Mouse (Mus musculus) kidney, postnatal 4 days (tissue): ENCODE results near the gene Ptgfrn.

Experiments used
- DNase-seq, 2 experiments: peaks; one replicate each; pipeline ENCODE4 v3.0.0; 2021; ENCODE audit warnings: mixed read lengths in 2 of 2

Ptgfrn gene

GRCm38 (mm10) chr3:101078344-101078743, 31.7 kb downstream of the Ptgfrn start:
- peak; percentile 72 to 78 for DNase-seq

GRCm38 (mm10) chr3:101077710-101078100, 32.4 kb downstream of the Ptgfrn start:
- DNase-seq = no peak

DNA sequence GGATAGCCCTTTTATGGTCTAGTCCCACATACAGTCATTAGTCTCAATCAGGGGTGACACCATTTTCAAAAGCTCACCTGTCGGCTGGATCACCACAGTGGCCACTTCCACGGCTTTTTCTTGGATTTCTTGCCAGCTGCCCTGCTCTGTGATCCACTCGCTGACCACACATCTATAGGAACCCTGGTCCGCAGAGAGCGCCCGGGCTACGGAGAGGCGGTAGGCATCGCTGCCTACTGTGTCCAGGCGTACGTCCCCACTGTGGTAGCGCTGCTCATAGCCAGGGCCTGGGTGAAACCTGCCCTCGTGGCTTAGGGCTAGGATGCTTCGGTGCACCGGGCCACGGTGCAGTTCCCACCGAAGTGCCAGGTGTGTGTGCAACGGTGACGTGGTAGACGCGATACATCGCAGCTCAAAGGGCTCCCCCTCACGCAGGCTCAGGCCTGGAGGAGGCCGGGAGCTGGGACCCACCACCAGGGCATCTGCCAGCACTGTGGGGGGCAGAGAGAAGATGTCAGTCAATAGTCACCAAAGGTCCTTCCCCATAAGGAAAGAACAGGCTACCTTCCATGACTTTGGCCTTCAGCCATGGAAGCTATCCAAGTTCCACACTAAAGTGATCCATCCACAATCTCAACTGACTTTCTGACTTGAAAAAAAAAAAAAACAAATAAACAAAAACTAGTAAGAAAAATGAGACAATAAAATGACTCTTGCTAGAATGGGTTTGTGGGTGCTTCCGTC, 32.9 kb downstream of the Ptgfrn start:
- DNase-seq = peak in 1 of 2 experiments; percentile 10

DNA sequence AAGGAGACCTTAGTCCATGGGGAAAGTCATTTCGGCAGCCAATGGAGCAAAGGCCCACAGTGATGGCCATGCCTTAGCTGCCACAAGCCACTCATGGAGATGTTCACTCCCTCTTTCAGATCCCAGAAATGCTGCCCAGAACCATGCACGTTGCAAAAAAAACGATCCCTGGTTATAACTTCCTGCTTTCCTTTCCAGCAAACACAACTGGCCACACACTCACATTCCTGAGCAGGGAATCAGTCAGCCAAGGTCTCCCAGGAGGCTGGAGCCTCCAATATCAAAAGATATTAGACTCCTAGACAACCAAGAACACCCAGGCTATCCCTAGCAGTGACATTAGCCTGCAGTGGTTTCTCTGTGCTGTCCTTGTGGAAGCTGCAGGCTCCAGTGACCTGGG, 34.2 kb downstream of the Ptgfrn start:
- peak in 1 of 2 experiments; percentile 10 for DNase-seq

GRCm38 (mm10) chr3:101073384-101073783, 36.7 kb downstream of the Ptgfrn start:
- DNase-seq = peak in 1 of 2 experiments; percentile 25

DNA sequence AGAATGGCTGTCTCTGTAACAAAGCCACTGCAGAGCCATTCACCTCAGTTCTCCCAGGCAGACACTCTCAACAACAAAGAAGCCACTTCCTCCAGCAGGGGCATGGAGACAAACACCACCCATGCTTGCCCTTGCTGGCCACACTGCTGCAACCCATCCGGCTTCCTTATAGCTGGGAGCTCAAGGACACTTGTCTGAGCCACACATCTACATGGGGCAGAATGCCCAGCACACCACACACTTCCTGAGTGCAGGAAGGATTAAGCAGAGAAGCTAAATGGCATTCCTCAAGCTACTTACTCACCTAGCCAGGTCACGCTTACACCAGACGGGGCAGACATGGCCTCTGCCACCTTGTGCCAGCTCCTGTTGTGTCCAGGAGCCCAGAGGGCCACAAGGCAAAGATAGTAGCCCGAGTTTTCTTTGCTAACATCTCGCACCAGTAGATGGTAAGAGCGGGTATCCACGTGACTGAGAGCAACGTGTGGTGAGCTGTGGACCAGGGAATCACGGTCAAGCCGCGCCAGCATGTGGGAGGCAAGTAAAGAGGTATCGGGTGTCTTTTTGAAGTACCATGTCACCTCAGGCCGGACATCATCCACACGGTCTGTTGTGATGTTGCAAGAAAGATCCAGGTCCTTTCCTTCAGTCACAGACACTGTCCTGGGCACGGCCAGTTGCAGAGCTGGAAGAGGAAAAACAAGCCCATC, 37.4 kb downstream of the Ptgfrn start:
- peak in 1 of 2 experiments; percentile 37 for DNase-seq

DNA sequence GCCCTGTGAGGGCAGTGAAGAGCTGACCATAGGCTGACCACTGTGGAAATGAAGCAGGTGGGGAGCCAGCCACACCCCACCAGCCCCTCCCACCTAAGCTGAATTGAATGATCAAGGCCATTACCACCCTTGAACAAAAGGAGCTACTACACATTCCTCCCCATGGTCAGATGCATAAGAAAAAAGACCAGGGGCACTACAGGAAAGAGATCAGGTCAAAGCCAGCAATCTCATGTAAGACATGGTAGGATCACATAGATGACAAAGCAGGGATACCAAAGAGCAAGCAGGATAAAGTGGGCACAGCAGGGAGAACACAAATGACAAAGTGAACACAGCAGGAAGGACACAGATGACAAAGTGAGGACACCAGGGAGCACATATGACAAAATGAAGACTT, 38.5 kb downstream of the Ptgfrn start:
- no peak for DNase-seq

GRCm38 (mm10) chr3:101070796-101071235, 39.3 kb downstream of the Ptgfrn start:
- peak in 1 of 2 experiments; percentile 26 for DNase-seq

DNA sequence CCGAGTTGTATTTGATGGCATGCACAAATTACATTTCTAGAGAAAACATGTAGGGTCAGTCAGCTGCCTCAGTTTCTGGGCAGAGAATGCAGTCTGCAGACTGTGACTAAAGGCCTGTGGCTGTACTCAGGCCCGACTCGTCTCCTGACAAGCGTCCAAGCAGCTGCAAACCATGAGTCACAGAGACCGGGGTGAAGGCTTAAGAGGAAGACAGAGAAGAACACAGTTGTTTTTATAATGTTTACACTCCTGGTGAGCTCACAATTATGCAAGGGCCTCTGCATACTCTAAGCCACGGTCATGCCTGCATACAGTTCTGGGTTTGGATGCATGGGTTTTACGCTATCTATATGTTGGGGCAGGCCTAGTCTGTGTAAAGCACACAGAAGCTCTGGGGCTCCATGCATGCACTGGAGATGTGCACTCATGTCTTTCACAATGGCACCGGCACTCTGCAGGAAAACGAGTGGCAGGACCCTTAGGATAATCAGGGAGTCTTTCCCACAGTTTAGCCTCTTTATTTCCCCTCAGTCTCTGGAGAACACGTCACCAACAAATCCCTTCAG, 39.8 kb downstream of the Ptgfrn start:
- peak; percentile 57 to 67 for DNase-seq

GRCm38 (mm10) chr3:101068701-101069100, 41.4 kb downstream of the Ptgfrn start:
- DNase-seq = peak; percentile 21 to 35

GRCm38 (mm10) chr3:101066175-101066574, 43.9 kb downstream of the Ptgfrn start:
- DNase-seq = no peak

DNA sequence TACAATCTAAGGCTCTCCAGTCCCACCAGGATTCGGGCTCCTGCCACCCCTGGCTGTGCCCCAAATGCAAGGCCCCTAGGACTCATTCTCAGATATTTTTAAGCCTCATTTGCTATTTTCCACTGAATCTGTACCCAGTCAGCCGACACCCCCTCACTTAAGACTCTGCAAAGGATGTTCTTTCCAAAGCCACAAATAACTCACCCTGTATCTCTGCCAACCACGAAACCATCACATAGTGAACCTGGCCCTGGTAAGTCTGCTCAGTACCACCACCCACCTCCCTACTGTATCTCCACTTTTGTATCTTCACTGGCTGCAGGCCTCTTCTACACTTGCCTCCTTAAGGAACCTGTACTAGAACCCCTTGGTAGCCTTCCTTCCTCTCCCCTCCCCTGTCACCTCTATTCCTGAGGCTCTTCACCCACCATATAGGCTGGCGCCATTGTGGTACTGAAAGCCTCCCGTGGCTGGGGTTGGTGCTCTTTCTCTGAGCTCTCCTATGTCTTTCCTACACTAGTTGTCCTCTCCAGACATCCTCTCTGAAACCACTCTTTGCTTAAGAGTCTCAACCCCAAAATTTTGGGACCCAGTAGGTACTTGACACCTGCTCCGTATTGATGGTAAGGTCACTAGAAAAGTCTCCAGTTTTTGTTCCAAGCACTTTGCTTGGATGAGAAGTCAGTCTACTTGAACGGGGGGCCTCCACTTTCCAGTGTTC, 48.1 kb downstream of the Ptgfrn start:
- DNase-seq = no peak

- no peak for DNase-seq
Observed at GRCm38 (mm10) chr3:101059214-101059613, 50.9 kb downstream of the Ptgfrn start.

GRCm38 (mm10) chr3:101058203-101058602, 51.9 kb downstream of the Ptgfrn start:
- no peak for DNase-seq

DNA sequence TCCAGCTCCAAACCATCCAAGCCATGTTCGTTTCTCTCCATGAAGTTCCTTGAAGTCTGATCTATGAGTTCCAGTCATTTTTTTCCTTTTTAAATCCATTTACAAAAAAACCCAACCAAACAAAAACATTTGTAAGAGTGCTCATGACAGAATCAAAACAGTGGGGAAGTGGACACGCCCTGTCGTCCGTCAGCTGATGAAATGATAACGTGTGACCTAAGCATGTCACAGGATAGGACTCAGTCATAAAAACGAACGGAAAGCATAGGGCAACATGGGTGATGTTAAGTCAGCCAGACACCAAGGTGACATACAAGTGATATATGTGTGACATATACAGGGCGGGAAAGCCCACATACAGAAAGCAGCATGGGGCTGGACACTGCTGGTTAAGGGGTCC, 54.9 kb downstream of the Ptgfrn start:
- DNase-seq = no peak

- no peak for DNase-seq
Observed at GRCm38 (mm10) chr3:101051601-101052000, 58.5 kb downstream of the Ptgfrn start.

DNA sequence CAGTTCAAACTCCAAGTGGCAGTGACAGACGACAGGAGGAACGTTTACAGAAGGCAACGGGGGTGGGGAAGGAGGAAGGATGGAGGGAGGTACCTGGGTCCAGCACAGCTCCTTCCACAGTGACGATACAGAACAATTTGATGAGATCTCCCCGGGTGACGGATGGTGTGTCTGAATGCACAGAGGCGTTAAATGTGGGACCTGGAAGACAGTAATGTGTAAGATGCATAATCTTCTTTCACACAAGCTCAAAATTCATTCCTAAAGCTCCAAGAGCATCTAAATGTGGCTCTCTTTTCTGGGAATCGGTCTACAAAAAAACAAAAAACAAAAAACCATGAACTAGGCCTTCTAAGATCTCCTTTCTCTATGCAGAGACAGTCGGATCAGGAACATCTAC, 60.1 kb downstream of the Ptgfrn start:
- no peak for DNase-seq

DNA sequence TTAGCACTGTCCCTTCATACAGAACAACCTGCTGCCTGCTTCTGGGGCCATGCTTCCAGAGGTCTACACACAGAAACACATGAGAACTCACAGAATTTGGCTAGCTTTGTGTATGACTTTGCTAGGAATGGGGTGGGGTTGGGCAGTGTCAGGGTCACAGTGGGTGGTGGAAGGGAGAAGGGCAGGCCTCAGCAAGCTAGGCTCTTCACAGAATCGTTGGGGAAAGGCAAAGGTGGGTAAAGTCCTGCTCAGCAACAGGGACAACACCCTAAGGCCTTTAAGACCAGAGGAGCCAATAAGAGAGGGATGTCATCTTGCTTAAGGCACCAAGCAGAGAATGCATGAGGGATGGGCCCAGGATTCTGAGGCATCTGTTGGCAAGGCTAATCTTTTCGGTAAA, 61.3 kb downstream of the Ptgfrn start:
- DNase-seq = no peak

- peak; percentile 31 to 56 for DNase-seq
Observed at GRCm38 (mm10) chr3:101047586-101048275, 62.3 kb downstream of the Ptgfrn start.

DNA sequence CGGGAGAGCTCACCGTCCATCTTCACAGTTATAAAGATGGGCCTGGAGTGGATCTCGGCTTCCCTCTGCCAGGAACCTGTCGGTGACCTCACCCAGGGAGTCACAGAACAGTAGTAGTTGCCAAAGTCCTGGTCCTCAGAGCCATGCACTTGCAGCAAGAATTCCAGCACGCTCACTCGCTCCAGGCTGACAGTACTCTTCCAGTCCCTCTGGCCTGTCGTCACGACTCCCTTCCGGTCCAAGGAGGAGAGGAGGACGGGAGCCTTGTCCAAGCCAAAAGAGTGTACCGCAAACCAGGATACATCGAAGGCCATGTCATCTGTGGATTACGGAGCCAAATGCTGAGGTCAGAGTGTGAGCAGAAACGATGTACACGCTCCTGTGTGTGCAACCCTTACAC, 64.6 kb downstream of the Ptgfrn start:
- DNase-seq = no peak

GRCm38 (mm10) chr3:101044686-101045085, 65.4 kb downstream of the Ptgfrn start:
- no peak for DNase-seq

- DNase-seq = no peak
Observed at GRCm38 (mm10) chr3:101041997-101042396, 68.1 kb downstream of the Ptgfrn start.
